Mouse (Mus musculus) myocyte (in vitro differentiated cells): ENCODE measurements around the gene Gpr183.

Experiments
- CEBPB ChIP-seq: IDR thresholded peaks from 2 replicates; pipeline ENCODE4 v1.6.1; 2011; ENCODE audit warnings: mild to moderate bottlenecking, moderate library complexity; ENCODE audit not compliant: poor library complexity, insufficient read depth, severe bottlenecking
- E2F4 ChIP-seq: IDR thresholded peaks from one replicate; pipeline ENCODE4 v1.6.1; 2011; ENCODE audit warnings: mild to moderate bottlenecking, control low read depth, moderate library complexity; ENCODE audit not compliant: insufficient read depth
- MAX ChIP-seq: IDR thresholded peaks from one replicate; pipeline ENCODE4 v1.6.1; 2011; ENCODE audit warnings: low read depth, mild to moderate bottlenecking, control low read depth
- MYOD1 ChIP-seq, 3 experiments: IDR thresholded peaks; one replicate each; pipeline ENCODE4 v1.6.1; 2011; ENCODE audit warnings: control low read depth in 2 of 3, low read depth in 2 of 3, mild to moderate bottlenecking in 2 of 3, moderate library complexity in 1 of 3; ENCODE audit not compliant: insufficient read length in 2 of 3, control insufficient read depth in 1 of 3
- MYOG ChIP-seq, 3 experiments: IDR thresholded peaks; one replicate each; pipeline ENCODE4 v1.6.1; 2011; ENCODE audit warnings: control low read depth in 2 of 3, low read depth in 2 of 3, mild to moderate bottlenecking in 2 of 3; ENCODE audit not compliant: insufficient read length in 2 of 3, control insufficient read depth in 1 of 3, insufficient read depth in 1 of 3
- POLR2A ChIP-seq: IDR thresholded peaks from one replicate; pipeline ENCODE4 v1.6.1; 2011; ENCODE audit warnings: low read depth, mild to moderate bottlenecking, control low read depth, moderate library complexity; ENCODE audit not compliant: insufficient read length
- POLR2AphosphoS2 ChIP-seq: IDR thresholded peaks from one replicate; pipeline ENCODE4 v1.6.1; 2011; ENCODE audit warnings: low read depth, control low read depth; ENCODE audit not compliant: insufficient read length
- SRF ChIP-seq: IDR thresholded peaks from one replicate; pipeline ENCODE4 v1.6.1; 2011; ENCODE audit warnings: low read depth; ENCODE audit not compliant: control insufficient read depth, insufficient read length
- TCF12 ChIP-seq: IDR thresholded peaks from one replicate; pipeline ENCODE4 v1.6.1; 2011; ENCODE audit warnings: mild to moderate bottlenecking, control low read depth; ENCODE audit not compliant: poor library complexity, insufficient read depth, severe bottlenecking
- TCF3 ChIP-seq: IDR thresholded peaks from one replicate; pipeline ENCODE4 v1.6.1; 2011; ENCODE audit warnings: low read depth, control low read depth; ENCODE audit not compliant: insufficient read length
- USF1 ChIP-seq: IDR thresholded peaks from one replicate; pipeline ENCODE4 v1.6.1; 2011; ENCODE audit warnings: low read depth, mild to moderate bottlenecking, control low read depth, moderate library complexity

- TF ChIP-seq E2F4 = no peak
- no peak for TF ChIP-seq POLR2A
- no peak for TF ChIP-seq TCF3
- no peak for TF ChIP-seq TCF12
- no peak for TF ChIP-seq MAX
- no peak for TF ChIP-seq POLR2AphosphoS2
- TF ChIP-seq MYOD1 (IDR thresholded peaks at IDR 0.05; ENCODE audit: control insufficient read depth in 1 of 3, insufficient read length in 2 of 3, low read depth in 2 of 3) = no peak
- no peak for TF ChIP-seq SRF
- no peak for TF ChIP-seq USF1
- no peak for TF ChIP-seq CEBPB
- TF ChIP-seq MYOG (IDR thresholded peaks at IDR 0.05; ENCODE audit: control insufficient read depth in 1 of 3, insufficient read depth in 1 of 3, insufficient read length in 2 of 3, low read depth in 2 of 3) = no peak
These were observed 25.9 kb upstream of the Gpr183 start for GRCm38 (mm10) chr14:121990897-121991296.
